Mouse (Mus musculus) CH12.LX (cell line): ENCODE data around the gene Prss57. TPM values are rescaled to one million over a fixed set of nuclear protein-coding genes. Genes with fewer than 3 reads are reported as not detected.

Experiments
- DNase-seq: peaks from one replicate; pipeline ENCODE4 v3.0.0-alpha.2; 2013; ENCODE audit errors: extremely low read depth
- H3K27ac ChIP-seq: 2 replicates; pipeline ENCODE4 v1.5.1; 2012; ENCODE audit warnings: low read depth, mild to moderate bottlenecking, control low read depth, moderate library complexity; ENCODE audit not compliant: insufficient read depth
- H3K27me3 ChIP-seq: replicated peaks from 2 replicates; pipeline ENCODE3; 2012; ENCODE audit warnings: inconsistent platforms
- H3K36me3 ChIP-seq, 2 experiments: replicated peaks in 1 of 2; 2 replicates each; pipeline versions ENCODE3 to v1.6.1; 2012; ENCODE audit warnings: inconsistent platforms in 1 of 2, low read length in 1 of 2, mild to moderate bottlenecking in 1 of 2, mixed read lengths in 1 of 2, moderate library complexity in 1 of 2; ENCODE audit not compliant: control insufficient read depth in 1 of 2, insufficient read depth in 1 of 2
- H3K4me1 ChIP-seq, 2 experiments: 2 replicates each; pipeline ENCODE4 v1.6.1; 2012; ENCODE audit warnings: inconsistent platforms in 1 of 2, moderate library complexity in 1 of 2; ENCODE audit not compliant: insufficient read depth in 2 of 2, control insufficient read depth in 1 of 2
- H3K4me2 ChIP-seq: 2 replicates; pipeline ENCODE4 v1.6.1; 2012; ENCODE audit warnings: low read depth, mild to moderate bottlenecking, control low read depth; ENCODE audit not compliant: poor library complexity, insufficient read depth, severe bottlenecking
- H3K4me3 ChIP-seq, 3 experiments: fragments of 150-350 bp in 1 of 3; sonication (generic) in 1 of 3; replicated peaks in 1 of 3; 2 replicates each; pipeline versions ENCODE3 to v1.5.1; 2011 to 2012; ENCODE audit warnings: low read depth in 2 of 3, low read length in 2 of 3, mild to moderate bottlenecking in 2 of 3, moderate library complexity in 2 of 3, control low read depth in 1 of 3, improper control_type of control experiment in 1 of 3, inconsistent platforms in 1 of 3, mixed read lengths in 1 of 3; ENCODE audit not compliant: poor library complexity in 1 of 3
- H3K79me2 ChIP-seq: replicated peaks from 2 replicates; pipeline ENCODE4 v1.6.1; 2012; ENCODE audit warnings: mild to moderate bottlenecking, moderate library complexity; ENCODE audit not compliant: control insufficient read depth, poor library complexity, insufficient read depth, severe bottlenecking; ENCODE audit errors: extremely low read depth
- H3K9ac ChIP-seq: 2 replicates; pipeline ENCODE4 v1.6.1; 2012; ENCODE audit warnings: low read depth, mild to moderate bottlenecking, control low read depth, moderate library complexity; ENCODE audit not compliant: insufficient read depth
- H3K9me3 ChIP-seq: replicated peaks from 2 replicates; pipeline ENCODE3; 2012; ENCODE audit warnings: low read length, inconsistent platforms, mixed read lengths
- BHLHE40 ChIP-seq: IDR thresholded peaks from 2 replicates; pipeline ENCODE4 v1.6.1; 2011; ENCODE audit warnings: mild to moderate bottlenecking, low read depth, low read length, improper control_type of control experiment
- CHD1 ChIP-seq: IDR thresholded peaks from 2 replicates; pipeline ENCODE4 v1.6.1; 2012; ENCODE audit warnings: low read depth, low read length, improper control_type of control experiment, inconsistent platforms
- CHD2 ChIP-seq: IDR thresholded peaks from 2 replicates; pipeline ENCODE4 v1.6.1; 2011; ENCODE audit warnings: low read length, improper control_type of control experiment
- CTCF ChIP-seq, 2 experiments: IDR thresholded peaks in 1 of 2; conservative IDR thresholded peaks in 1 of 2; 2 replicates each; pipeline ENCODE4 v1.5.1; 2011 to 2012; ENCODE audit warnings: low read depth in 2 of 2, low read length in 2 of 2, improper control_type of control experiment in 1 of 2, inconsistent platforms in 1 of 2, mild to moderate bottlenecking in 1 of 2, moderate library complexity in 1 of 2
- E2F4 ChIP-seq: IDR thresholded peaks from 2 replicates; pipeline ENCODE4 v1.6.1; 2011; ENCODE audit warnings: low read depth, low read length, improper control_type of control experiment; ENCODE audit not compliant: insufficient replicate concordance
- ELF1 ChIP-seq: IDR thresholded peaks from 2 replicates; pipeline ENCODE4 v1.6.1; 2014; ENCODE audit warnings: low read depth, mild to moderate bottlenecking, inconsistent platforms, low read length, improper control_type of control experiment
- EP300 ChIP-seq: IDR thresholded peaks from 2 replicates; pipeline ENCODE4 v1.6.1; 2011; ENCODE audit warnings: low read length, improper control_type of control experiment
- ETS1 ChIP-seq: conservative IDR thresholded peaks from 2 replicates; pipeline ENCODE4 v1.6.1; 2012; ENCODE audit warnings: low read depth, mild to moderate bottlenecking, inconsistent platforms, low read length, improper control_type of control experiment, moderate library complexity
- HCFC1 ChIP-seq: IDR thresholded peaks from 2 replicates; pipeline ENCODE4 v1.6.1; 2012; ENCODE audit warnings: low read depth, mild to moderate bottlenecking, inconsistent platforms, low read length, improper control_type of control experiment
- IRF4 ChIP-seq: IDR thresholded peaks from 2 replicates; pipeline ENCODE4 v1.6.1; 2014; ENCODE audit warnings: low read depth, mild to moderate bottlenecking, inconsistent platforms, low read length, improper control_type of control experiment
- MAX ChIP-seq: IDR thresholded peaks from 2 replicates; pipeline ENCODE4 v1.6.1; 2011; ENCODE audit warnings: low read length, improper control_type of control experiment
- MEF2A ChIP-seq: IDR thresholded peaks from 2 replicates; pipeline ENCODE4 v1.6.1; 2014; ENCODE audit warnings: low read depth, mild to moderate bottlenecking, inconsistent platforms, low read length, improper control_type of control experiment, borderline replicate concordance
- MXI1 ChIP-seq: IDR thresholded peaks from 2 replicates; pipeline ENCODE4 v1.6.1; 2011; ENCODE audit warnings: mild to moderate bottlenecking, low read depth, low read length, improper control_type of control experiment
- NELFE ChIP-seq: IDR thresholded peaks from 2 replicates; pipeline ENCODE4 v1.6.1; 2011; ENCODE audit warnings: low read depth, low read length, improper control_type of control experiment
- NRF1 ChIP-seq: IDR thresholded peaks from 2 replicates; pipeline ENCODE4 v1.6.1; 2014; ENCODE audit warnings: low read depth, mild to moderate bottlenecking, inconsistent platforms, low read length, improper control_type of control experiment, moderate library complexity
- POLR2AphosphoS2 ChIP-seq: IDR thresholded peaks from 2 replicates; pipeline ENCODE4 v1.6.1; 2011; ENCODE audit warnings: low read depth, low read length, improper control_type of control experiment
- RAD21 ChIP-seq: IDR thresholded peaks from 2 replicates; pipeline ENCODE4 v1.6.1; 2011; ENCODE audit warnings: low read depth, mild to moderate bottlenecking, low read length, improper control_type of control experiment, moderate library complexity
- RCOR1 ChIP-seq: conservative IDR thresholded peaks from 2 replicates; pipeline ENCODE4 v1.6.1; 2012; ENCODE audit warnings: low read depth, mild to moderate bottlenecking, inconsistent platforms, low read length, improper control_type of control experiment
- SIN3A ChIP-seq: IDR thresholded peaks from 2 replicates; pipeline ENCODE4 v1.6.1; 2012; ENCODE audit warnings: low read length, improper control_type of control experiment, inconsistent platforms
- TBP ChIP-seq: conservative IDR thresholded peaks from 2 replicates; pipeline ENCODE4 v1.6.1; 2011; ENCODE audit warnings: low read depth, low read length, improper control_type of control experiment
- TCF12 ChIP-seq: IDR thresholded peaks from 2 replicates; pipeline ENCODE4 v1.6.1; 2014; ENCODE audit warnings: low read depth, mild to moderate bottlenecking, inconsistent platforms, low read length, improper control_type of control experiment
- UBTF ChIP-seq: IDR thresholded peaks from 2 replicates; pipeline ENCODE4 v1.6.1; 2012; ENCODE audit warnings: low read depth, mild to moderate bottlenecking, inconsistent platforms, low read length, improper control_type of control experiment, moderate library complexity
- USF1 ChIP-seq: IDR thresholded peaks from 2 replicates; pipeline ENCODE4 v1.6.1; 2014; ENCODE audit warnings: low read depth, mild to moderate bottlenecking, inconsistent platforms, low read length, improper control_type of control experiment
- ZMIZ1 ChIP-seq: IDR thresholded peaks from 2 replicates; pipeline ENCODE4 v1.6.1; 2012; ENCODE audit warnings: low read depth, mild to moderate bottlenecking, inconsistent platforms, low read length, improper control_type of control experiment
- dilution Hi-C: fragments of 300-500 bp; cut with MboI; formaldehyde crosslinking; loops from 2 replicates; pipeline ENCODE4 v1.14.3; 2020; ENCODE audit warnings: low sequenced_read_pairs; ENCODE audit not compliant: extremely low pct_unique_long_range_greater_than_20kb, extremely low pct_ligation_motif_present
- in situ Hi-C: fragments of 300-500 bp; cut with MboI; formaldehyde crosslinking; loops from 3 replicates; pipeline ENCODE4 v1.14.3; 2019; ENCODE audit warnings: low sequenced_read_pairs, low pct_ligation_motif_present, low pct_unique_long_range_greater_than_20kb, mixed read lengths
- polyA plus RNA-seq: library from polyadenylated mRNA; unstranded; fragments of >175 nt; gene quantifications from 2 replicates; pipeline ENCODE4 v1.2.1, GENCODE M21; 2012; ENCODE audit warnings: low read depth; ENCODE audit not compliant: insufficient read length
- total RNA-seq, 2 experiments: library from RNA; depleted of rRNA; stranded (reverse); fragments of 300-350 nt in 1 of 2; fragments of >200 nt in 1 of 2; gene quantifications; 2 replicates each; pipeline ENCODE4 v1.2.3; 2012 to 2014

Prss57 gene
- total and polyA plus RNA-seq, 3 experiments, result 0.08 TPM; not detected in 2

GRCm38 (mm10) chr10:79766508-79767325 lies 24.0 kb downstream of the Prss57 start, which contains the start of gene Rnf126 (continued):
- no peak for TF ChIP-seq POLR2AphosphoS2
- TF ChIP-seq ETS1, result peak; percentile 32; the same call in 1 of the 2 replicates
- TF ChIP-seq CHD1, result no peak; the same call in 1 of the 2 replicates
- peak; percentile 86 for TF ChIP-seq TCF12
- peak; percentile 87 for TF ChIP-seq MAX
- no peak for TF ChIP-seq RAD21
- peak; percentile 68; the same call in 1 of the 2 replicates for TF ChIP-seq ZMIZ1
- peak; percentile 95 for TF ChIP-seq BHLHE40
- peak; percentile 82; the same call in 1 of the 2 replicates for TF ChIP-seq MEF2A
- peak; percentile 55; the same call in 1 of the 2 replicates for TF ChIP-seq CHD2
- 0 out of 2 replicates have a peak, but pooled peaks have one; percentile 39 for TF ChIP-seq TBP
- no peak for TF ChIP-seq UBTF
- peak; percentile 73 for TF ChIP-seq SIN3A
- no peak for TF ChIP-seq EP300
- TF ChIP-seq RCOR1, result no peak
- peak; percentile 89 for TF ChIP-seq HCFC1
- TF ChIP-seq NRF1, result peak; percentile 80
- TF ChIP-seq CTCF (conservative IDR thresholded peaks at IDR 0.05 in 1 of 2, IDR thresholded peaks at IDR 0.05 in 1 of 2; ENCODE audit: low read depth in 2 of 2, low read length in 2 of 2), result no peak
- TF ChIP-seq USF1, result peak; percentile 23; the same call in 1 of the 2 replicates
- 0 out of 2 replicates have a peak, but pooled peaks have one; percentile 52 for TF ChIP-seq NELFE
- TF ChIP-seq MXI1, result peak; percentile 89
- TF ChIP-seq ELF1, result peak; percentile 99
- peak; percentile 40; the same call in 1 of the 2 replicates for TF ChIP-seq IRF4
- TF ChIP-seq, all 38 proteins: peak for 20

GRCm38 (mm10) chr10:79766001-79766507 lies 24.7 kb downstream of the Prss57 start:
- DNase-seq, result no peak
- TF ChIP-seq E2F4, result no peak
- no peak for TF ChIP-seq TCF12
- 0 out of 2 replicates have a peak, but pooled peaks have one; percentile 4 for TF ChIP-seq UBTF
- TF ChIP-seq, all 38 proteins: peak for 1
- peaks cover 23 to 41% of the 10 kb centered on the region in 2 experiments for H3K36me3 ChIP-seq
- in situ Hi-C loops, result no loop called here
- H3K4me2 ChIP-seq, result peak overlapping the region; percentile 77
- H3K27ac ChIP-seq, result no peak overlapping the region
- H3K9ac ChIP-seq, result peak overlapping the region; percentile 99
- peaks cover 38% of the 10 kb centered on the region for H3K79me2 ChIP-seq
- H3K9me3 ChIP-seq, result no peaks in the 10 kb centered on the region
- peaks cover 27 to 47% of the 10 kb centered on the region in 2 experiments for H3K4me1 ChIP-seq
- dilution Hi-C loops, result no loop called here
- H3K27me3 ChIP-seq, result no peaks in the 10 kb centered on the region
- peak overlapping the region; percentile 92 to 98 (median 98) for H3K4me3 ChIP-seq
